Mouse (Mus musculus): ENCODE data around the gene Ror1.

The Ror1 gene

GRCm38 (mm10) chr4:100253831-100254230 is 158.2 kb downstream of the Ror1 start:
- no peak for DNase-seq

- DNase-seq, result no peak
Observed at GRCm38 (mm10) chr4:100258462-100258861, 162.9 kb downstream of the Ror1 start.

- no peak for DNase-seq
Observed at GRCm38 (mm10) chr4:100263917-100264316, 168.3 kb downstream of the Ror1 start.

- DNase-seq, result no peak
Observed at GRCm38 (mm10) chr4:100271059-100271735, 175.6 kb downstream of the Ror1 start.

- no peak for DNase-seq
Observed at GRCm38 (mm10) chr4:100271736-100272127, 176.1 kb downstream of the Ror1 start.

GRCm38 (mm10) chr4:100273356-100273755 is 177.8 kb downstream of the Ror1 start:
- DNase-seq, result no peak

- no peak for DNase-seq
Observed at GRCm38 (mm10) chr4:100273807-100274480, 178.4 kb downstream of the Ror1 start.

GRCm38 (mm10) chr4:100276482-100276881 is 180.9 kb downstream of the Ror1 start:
- no peak for DNase-seq

GRCm38 (mm10) chr4:100276970-100277369 is 181.4 kb downstream of the Ror1 start:
- no peak for DNase-seq

GRCm38 (mm10) chr4:100283171-100283880 is 187.7 kb downstream of the Ror1 start:
- no peak for DNase-seq

- no peak for DNase-seq
Observed at GRCm38 (mm10) chr4:100284528-100284927, 188.9 kb downstream of the Ror1 start.

- DNase-seq, result no peak
Observed at GRCm38 (mm10) chr4:100286111-100286541, 190.5 kb downstream of the Ror1 start.

- no peak for DNase-seq
Observed at GRCm38 (mm10) chr4:100286800-100287199, 191.2 kb downstream of the Ror1 start.

GRCm38 (mm10) chr4:100287829-100288228 is 192.2 kb downstream of the Ror1 start:
- no peak for DNase-seq

GRCm38 (mm10) chr4:100291015-100291651 is 195.5 kb downstream of the Ror1 start:
- DNase-seq, result no peak

- no peak for DNase-seq
Observed at GRCm38 (mm10) chr4:100297678-100298077, 202.1 kb downstream of the Ror1 start.

- DNase-seq, result no peak
Observed at GRCm38 (mm10) chr4:100298566-100298965, 203.0 kb downstream of the Ror1 start.

- DNase-seq, result no peak
Observed at GRCm38 (mm10) chr4:100300171-100300570, 204.6 kb downstream of the Ror1 start.

GRCm38 (mm10) chr4:100301423-100301822 is 205.8 kb downstream of the Ror1 start:
- DNase-seq, result no peak

GRCm38 (mm10) chr4:100307365-100307764 is 211.8 kb downstream of the Ror1 start:
- DNase-seq, result no peak

GRCm38 (mm10) chr4:100311775-100312537 is 216.4 kb downstream of the Ror1 start:
- DNase-seq, result no peak

GRCm38 (mm10) chr4:100315066-100315465 is 219.5 kb downstream of the Ror1 start:
- DNase-seq, result no peak

GRCm38 (mm10) chr4:100321758-100322157 is 226.2 kb downstream of the Ror1 start:
- peak; percentile 23 for DNase-seq

Data from kidney, adult 18-20 months (tissue).